Mouse (Mus musculus): ENCODE results near the gene Tspan17. TPM values are rescaled to one million over a fixed set of nuclear protein-coding genes. Genes with fewer than 3 reads are reported as not detected.

The Tspan17 gene
- polyA plus RNA-seq, 1 experiment from 2014 or later = 8.1 TPM

Other genes starting within 250 kb of the Tspan17 start
- 250 and 259 TPM in 2 replicates for gene 4833439L19Rik, start 223.9 kb upstream of the Tspan17 start, polyA plus RNA-seq (2014; fragmentation: Nextera tagmentation; extraction: Ambion mirVana)
- 26.4 and 30.3 TPM in 2 replicates for gene Arl10, start 214.4 kb upstream of the Tspan17 start, polyA plus RNA-seq (2014; fragmentation: Nextera tagmentation; extraction: Ambion mirVana)
- gene Nop16, start 199.3 kb upstream of the Tspan17 start, polyA plus RNA-seq (2014; fragmentation: Nextera tagmentation; extraction: Ambion mirVana) = 71.1 and 78.9 TPM in 2 replicates
- 144 and 150 TPM in 2 replicates for gene Higd2a, start 199.2 kb upstream of the Tspan17 start, polyA plus RNA-seq (2014; fragmentation: Nextera tagmentation; extraction: Ambion mirVana)
- 20.0 TPM in 2 replicates for gene Cltb, start 178.0 kb upstream of the Tspan17 start, polyA plus RNA-seq (2014; fragmentation: Nextera tagmentation; extraction: Ambion mirVana)
- 83.5 and 89.2 TPM in 2 replicates for gene Faf2, start 167.6 kb upstream of the Tspan17 start, polyA plus RNA-seq (2014; fragmentation: Nextera tagmentation; extraction: Ambion mirVana)
- gene Rnf44, start 95.5 kb upstream of the Tspan17 start, polyA plus RNA-seq (2014; fragmentation: Nextera tagmentation; extraction: Ambion mirVana) = 124 and 126 TPM in 2 replicates
- gene Cdhr2, start 87.9 kb upstream of the Tspan17 start, polyA plus RNA-seq (2014; fragmentation: Nextera tagmentation; extraction: Ambion mirVana) = not detected in 2 replicates
- 8.2 and 13.5 TPM in 2 replicates for gene Gprin1, start 39.5 kb upstream of the Tspan17 start, polyA plus RNA-seq (2014; fragmentation: Nextera tagmentation; extraction: Ambion mirVana)
- 1.3 and 2.6 TPM in 2 replicates for gene Sncb, start 22.8 kb upstream of the Tspan17 start, polyA plus RNA-seq (2014; fragmentation: Nextera tagmentation; extraction: Ambion mirVana)
- gene Eif4e1b, start 5.4 kb upstream of the Tspan17 start, polyA plus RNA-seq (2014; fragmentation: Nextera tagmentation; extraction: Ambion mirVana) = not detected in 2 replicates
- 2.9 and 3.7 TPM in 2 replicates for gene Unc5a, start 160.0 kb downstream of the Tspan17 start, polyA plus RNA-seq (2014; fragmentation: Nextera tagmentation; extraction: Ambion mirVana)
- gene Hk3, start 232.0 kb downstream of the Tspan17 start, polyA plus RNA-seq (2014; fragmentation: Nextera tagmentation; extraction: Ambion mirVana) = 0.41 and 0.65 TPM in 2 replicates